Mouse (Mus musculus) midbrain, embryonic 12.5 days (tissue): ENCODE results near the gene Tmem116. TPM values are rescaled to one million over a fixed set of nuclear protein-coding genes. Genes with fewer than 3 reads are reported as not detected.

Experiments
- ATAC-seq: fragments of 200-750 bp; cut with Nextera tagmentation; 2 replicates; pipeline ENCODE4 v1.8.0; 2017; ENCODE audit warnings: low read depth, moderate TSS enrichment, moderate library complexity; ENCODE audit not compliant: low FRiP score
- H3K27ac ChIP-seq: fragments of 300-500 bp; sonication (generic); replicated peaks from 2 replicates; pipeline ENCODE4 v1.5.1; 2016; ENCODE audit warnings: mild to moderate bottlenecking
- H3K27me3 ChIP-seq: fragments of 300-500 bp; sonication (generic); 2 replicates; pipeline ENCODE4 v1.6.1; 2016; ENCODE audit warnings: mild to moderate bottlenecking
- H3K36me3 ChIP-seq: fragments of 300-500 bp; sonication (generic); 2 replicates; pipeline ENCODE4 v1.6.1; 2016
- H3K4me1 ChIP-seq: fragments of 300-500 bp; sonication (generic); 2 replicates; pipeline ENCODE4 v1.6.1; 2016
- H3K4me2 ChIP-seq: fragments of 300-500 bp; sonication (generic); replicated peaks from 2 replicates; pipeline ENCODE4 v1.6.1; 2016; ENCODE audit warnings: mild to moderate bottlenecking, moderate library complexity
- H3K4me3 ChIP-seq: fragments of 300-500 bp; sonication (generic); 2 replicates; pipeline ENCODE4 v1.5.1; 2016; ENCODE audit warnings: mild to moderate bottlenecking
- H3K9ac ChIP-seq: fragments of 300-500 bp; sonication (generic); replicated peaks from 2 replicates; pipeline ENCODE4 v1.6.1; 2016; ENCODE audit warnings: mild to moderate bottlenecking, moderate library complexity
- H3K9me3 ChIP-seq: fragments of 300-500 bp; sonication (generic); 2 replicates; pipeline ENCODE4 v1.6.1; 2016; ENCODE audit warnings: mild to moderate bottlenecking
- WGBS: fragments of 180-500 bp; shearing (Covaris S2); methylation state at CpG from one replicate; pipeline ENCODE4 v1.1.7; 2016; 5-methylcytosine and 5-hydroxymethylcytosine counted together
- polyA plus RNA-seq: library from polyadenylated mRNA; unstranded; fragments of >200 nt; fragmentation: Nextera tagmentation; extraction: Ambion mirVana; gene quantifications from 2 replicates; pipeline ENCODE4 v1.2.1, GENCODE M21; 2016

Tmem116 gene
- polyA plus RNA-seq = 0.96 and 1.1 TPM in 2 replicates

GRCm38 (mm10) chr5:121451644-121452025 is at the start of gene Tmem116:
Gene Tmem116 (plus strand): TSS chr5:121451893.
- Histone ChIP-seq H3K27me3 (no peaks in the 10 kb centered on the region), H3K4me3 (peak within 1 kb of the TSS; percentile 84), H3K27ac (peak within 1 kb of the TSS; percentile 92), H3K9me3 (no peaks in the 10 kb centered on the region), H3K4me2 (peak within 1 kb of the TSS; percentile 85), H3K36me3 (peaks cover 31% of the 10 kb centered on the region), H3K9ac (peak within 1 kb of the TSS; percentile 93), H3K4me1 (peaks cover 22% of the 10 kb centered on the region)
- under 1% methylated on average over 17 of the region's 17 CpGs for WGBS
- ATAC-seq = peak; percentile 39; the same call in 1 of the 2 replicates

GRCm38 (mm10) chr5:121407856-121408255 is 43.8 kb upstream of the Tmem116 start:
- WGBS = 90% methylated on average over 8 of the region's 8 CpGs
- Histone ChIP-seq H3K4me2 (no peak overlapping the region), H3K36me3 (peaks cover 67% of the 10 kb centered on the region), H3K9me3 (no peaks in the 10 kb centered on the region), H3K4me1 (no peaks in the 10 kb centered on the region), H3K27me3 (no peaks in the 10 kb centered on the region), H3K9ac (no peak overlapping the region), H3K27ac (no peak overlapping the region), H3K4me3 (no peak overlapping the region)
- ATAC-seq = no peak

DNA sequence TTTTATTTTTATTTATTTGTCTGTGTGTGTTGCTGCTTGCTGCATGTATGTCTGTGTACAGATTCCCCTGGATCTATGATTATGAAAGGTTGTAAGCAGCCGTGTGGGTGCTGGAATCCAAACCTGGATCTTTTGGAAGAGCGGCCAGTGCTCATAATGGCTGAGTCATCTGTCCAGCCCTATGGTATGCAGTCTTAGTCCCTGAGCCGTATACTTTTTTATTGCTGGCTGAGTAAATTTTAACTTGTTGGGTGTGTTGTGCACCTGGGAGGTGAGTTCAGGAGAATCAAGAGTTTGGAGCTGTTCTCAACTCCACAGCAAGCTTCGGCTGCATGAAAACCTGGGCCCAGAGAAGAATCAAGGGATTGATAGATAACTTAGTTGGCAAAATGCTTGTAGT is 40.7 kb upstream of the Tmem116 start:
- Histone ChIP-seq H3K4me1 (no peaks in the 10 kb centered on the region), H3K27ac (no peak overlapping the region), H3K27me3 (no peaks in the 10 kb centered on the region), H3K9ac (no peak overlapping the region), H3K4me2 (no peak overlapping the region), H3K9me3 (no peaks in the 10 kb centered on the region), H3K36me3 (peaks cover 85% of the 10 kb centered on the region), H3K4me3 (no peak overlapping the region)
- ATAC-seq = no peak
- WGBS = 97% methylated on average over 4 of the region's 4 CpGs

GRCm38 (mm10) chr5:121420721-121421120 is 31.0 kb upstream of the Tmem116 start:
- Histone ChIP-seq H3K9me3 (no peaks in the 10 kb centered on the region), H3K4me3 (no peak overlapping the region), H3K9ac (no peak overlapping the region), H3K4me1 (no peaks in the 10 kb centered on the region), H3K4me2 (no peak overlapping the region), H3K27me3 (no peaks in the 10 kb centered on the region), H3K27ac (no peak overlapping the region), H3K36me3 (peaks cover 97% of the 10 kb centered on the region)
- no peak for ATAC-seq
- 95% methylated on average over 9 of the region's 9 CpGs for WGBS

GRCm38 (mm10) chr5:121422787-121423186 is 28.9 kb upstream of the Tmem116 start:
- Histone ChIP-seq H3K9me3 (no peaks in the 10 kb centered on the region), H3K4me3 (no peak overlapping the region), H3K27me3 (no peaks in the 10 kb centered on the region), H3K36me3 (peaks cover 97% of the 10 kb centered on the region), H3K9ac (no peak overlapping the region), H3K4me2 (no peak overlapping the region), H3K27ac (no peak overlapping the region), H3K4me1 (no peaks in the 10 kb centered on the region)
- WGBS = 93% methylated on average over 6 of the region's 6 CpGs
- ATAC-seq = no peak

DNA sequence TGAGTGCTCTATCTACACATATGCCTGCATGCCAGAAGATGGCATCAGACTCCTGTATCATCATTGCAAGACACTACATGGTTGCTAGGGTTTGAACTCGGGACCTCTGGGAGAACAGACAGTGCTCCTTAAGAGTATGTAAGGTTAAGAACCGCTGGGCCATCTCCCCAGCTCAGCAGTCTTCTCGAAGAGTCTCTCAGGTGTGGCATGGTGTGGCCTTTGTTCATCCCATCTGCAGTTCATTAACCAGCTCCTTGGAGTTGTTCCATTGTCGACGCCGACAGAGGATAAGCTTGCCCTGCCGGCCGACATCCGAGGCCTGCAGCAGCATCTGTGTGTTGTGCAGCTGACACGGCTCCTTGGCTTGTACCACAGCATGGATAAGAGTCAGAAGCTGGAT is 28.4 kb upstream of the Tmem116 start:
- H3K36me3 ChIP-seq = peaks cover 97% of the 10 kb centered on the region
- no peaks in the 10 kb centered on the region for H3K4me1 ChIP-seq
- 94% methylated on average over 10 of the region's 10 CpGs for WGBS
- H3K27me3 ChIP-seq = no peaks in the 10 kb centered on the region
- H3K4me3 ChIP-seq = no peak overlapping the region
- H3K9ac ChIP-seq = no peak overlapping the region
- H3K27ac ChIP-seq = no peak overlapping the region
- H3K4me2 ChIP-seq = no peak overlapping the region
- no peaks in the 10 kb centered on the region for H3K9me3 ChIP-seq
- no peak for ATAC-seq

- no peaks in the 10 kb centered on the region for H3K9me3 ChIP-seq
- H3K9ac ChIP-seq = no peak overlapping the region
- 88% methylated on average over 3 of the region's 3 CpGs for WGBS
- H3K36me3 ChIP-seq = peaks cover 98% of the 10 kb centered on the region
- no peak overlapping the region for H3K4me2 ChIP-seq
- no peaks in the 10 kb centered on the region for H3K4me1 ChIP-seq
- ATAC-seq = no peak
- no peak overlapping the region for H3K27ac ChIP-seq
- H3K4me3 ChIP-seq = no peak overlapping the region
- no peaks in the 10 kb centered on the region for H3K27me3 ChIP-seq
Measured at GRCm38 (mm10) chr5:121428954-121429353, 22.7 kb upstream of the Tmem116 start.

DNA sequence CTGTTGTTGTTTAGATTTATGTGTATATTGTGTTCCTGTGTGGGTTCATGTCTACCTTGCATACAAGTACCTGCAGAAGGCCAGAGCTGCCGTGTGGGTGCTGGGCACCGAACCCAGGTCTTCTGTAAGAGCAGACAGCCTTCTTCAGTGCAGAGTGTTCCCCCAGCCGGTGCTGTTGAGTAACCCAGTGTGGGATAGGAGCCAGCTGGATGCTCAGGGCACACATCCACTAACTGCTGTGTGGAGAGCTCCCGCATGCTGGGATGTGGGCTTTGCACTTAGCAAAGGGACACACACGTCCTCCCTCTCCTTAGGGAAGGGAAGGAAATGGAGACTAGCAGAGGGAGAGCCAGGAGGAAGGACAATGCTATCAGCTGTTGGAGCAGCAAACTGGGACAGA is 13.6 kb upstream of the Tmem116 start:
- no peak for ATAC-seq
- Histone ChIP-seq H3K27ac (no peak overlapping the region), H3K9ac (no peak overlapping the region), H3K9me3 (no peaks in the 10 kb centered on the region), H3K4me2 (no peak overlapping the region), H3K36me3 (peaks cover 90% of the 10 kb centered on the region), H3K27me3 (no peaks in the 10 kb centered on the region), H3K4me3 (no peak overlapping the region), H3K4me1 (no peaks in the 10 kb centered on the region)
- WGBS = 91% methylated on average over 5 of the region's 5 CpGs

DNA sequence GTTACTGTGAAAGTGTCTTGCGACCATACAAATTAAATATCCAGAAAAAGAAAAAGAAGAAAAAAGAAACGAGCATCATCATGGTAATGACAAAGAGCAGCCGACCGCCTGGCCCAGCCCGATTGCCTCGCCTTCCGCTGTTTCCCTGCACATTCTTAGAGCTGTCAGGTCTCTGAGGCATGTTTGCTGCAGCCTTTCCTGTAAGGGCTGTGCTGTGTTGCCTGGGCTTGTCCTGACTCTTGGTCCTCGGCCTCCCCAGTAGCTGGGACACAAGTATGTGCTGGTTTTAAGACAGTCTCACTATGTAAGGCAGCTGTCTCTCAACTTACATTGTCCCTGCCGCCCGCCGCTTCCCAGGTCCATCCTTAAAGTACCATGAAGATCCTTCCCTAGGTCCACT is 12.9 kb upstream of the Tmem116 start:
- no peaks in the 10 kb centered on the region for H3K9me3 ChIP-seq
- H3K4me1 ChIP-seq = no peaks in the 10 kb centered on the region
- H3K27me3 ChIP-seq = no peaks in the 10 kb centered on the region
- no peak overlapping the region for H3K4me2 ChIP-seq
- ATAC-seq = no peak
- H3K9ac ChIP-seq = no peak overlapping the region
- WGBS = 95% methylated on average over 11 of the region's 11 CpGs
- peaks cover 90% of the 10 kb centered on the region for H3K36me3 ChIP-seq
- no peak overlapping the region for H3K4me3 ChIP-seq
- no peak overlapping the region for H3K27ac ChIP-seq

DNA sequence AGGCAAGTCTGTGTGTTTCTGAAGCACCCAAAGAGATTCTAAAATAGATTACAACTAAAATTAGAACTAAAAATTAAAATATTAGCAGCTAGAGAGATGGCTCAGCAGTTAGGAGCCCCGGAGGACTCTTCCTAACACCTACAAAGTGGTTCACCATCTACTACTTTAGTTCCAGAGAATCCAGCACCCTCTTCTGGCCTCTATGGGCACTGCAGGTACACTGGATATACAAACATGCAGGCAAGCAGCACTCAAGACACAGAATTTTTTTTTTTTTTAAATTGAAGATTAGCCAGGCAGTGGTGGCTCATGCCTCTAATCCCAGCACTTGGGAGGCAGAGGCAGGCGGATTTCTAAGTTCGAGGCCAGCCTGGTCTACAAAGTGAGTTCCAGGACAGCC is 8.1 kb upstream of the Tmem116 start:
- no peak overlapping the region for H3K4me3 ChIP-seq
- H3K4me2 ChIP-seq = no peak overlapping the region
- H3K9me3 ChIP-seq = no peaks in the 10 kb centered on the region
- no peaks in the 10 kb centered on the region for H3K4me1 ChIP-seq
- H3K9ac ChIP-seq = no peak overlapping the region
- peaks cover 90% of the 10 kb centered on the region for H3K36me3 ChIP-seq
- no peak for ATAC-seq
- 96% methylated on average over 3 of the region's 3 CpGs for WGBS
- no peaks in the 10 kb centered on the region for H3K27me3 ChIP-seq
- H3K27ac ChIP-seq = no peak overlapping the region

GRCm38 (mm10) chr5:121444870-121445269 is 6.8 kb upstream of the Tmem116 start:
- H3K4me1 ChIP-seq = no peaks in the 10 kb centered on the region
- H3K4me3 ChIP-seq = no peak overlapping the region
- H3K4me2 ChIP-seq = no peak overlapping the region
- H3K9ac ChIP-seq = no peak overlapping the region
- H3K36me3 ChIP-seq = peaks cover 89% of the 10 kb centered on the region
- H3K27ac ChIP-seq = no peak overlapping the region
- WGBS = 97% methylated on average over 5 of the region's 5 CpGs
- H3K9me3 ChIP-seq = no peaks in the 10 kb centered on the region
- no peaks in the 10 kb centered on the region for H3K27me3 ChIP-seq
- no peak for ATAC-seq

- peaks cover 63% of the 10 kb centered on the region for H3K36me3 ChIP-seq
- peaks cover 20% of the 10 kb centered on the region for H3K4me1 ChIP-seq
- H3K4me2 ChIP-seq = no peak overlapping the region
- H3K27me3 ChIP-seq = no peaks in the 10 kb centered on the region
- no peak for ATAC-seq
- no peak overlapping the region for H3K27ac ChIP-seq
- 99% methylated on average over 3 of the region's 3 CpGs for WGBS
- no peak overlapping the region for H3K4me3 ChIP-seq
- H3K9ac ChIP-seq = no peak overlapping the region
- no peaks in the 10 kb centered on the region for H3K9me3 ChIP-seq
Measured at GRCm38 (mm10) chr5:121448450-121448849, 3.2 kb upstream of the Tmem116 start.

DNA sequence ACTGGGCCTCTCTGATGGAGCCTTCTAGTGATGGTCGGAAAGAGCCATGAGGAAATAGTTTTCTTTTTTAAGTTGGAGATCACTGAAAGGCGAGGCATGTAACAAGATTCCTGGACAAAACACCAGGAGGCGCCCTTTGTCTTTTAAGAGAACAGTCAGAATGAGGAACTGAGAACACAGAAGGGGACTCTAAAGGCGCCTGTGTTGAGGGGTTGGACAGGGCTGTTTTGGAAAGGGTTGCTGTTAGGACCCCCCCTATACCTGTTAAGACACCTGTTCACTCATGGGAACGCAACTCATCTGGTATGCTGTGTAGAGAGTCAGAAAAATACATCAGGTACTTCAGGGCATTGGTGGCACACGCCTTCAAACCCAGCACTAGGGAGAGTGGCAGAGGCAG is 1.7 kb upstream of the Tmem116 start:
- no peak overlapping the region for H3K9ac ChIP-seq
- H3K27ac ChIP-seq = no peak overlapping the region
- ATAC-seq = no peak
- H3K27me3 ChIP-seq = no peaks in the 10 kb centered on the region
- H3K9me3 ChIP-seq = no peaks in the 10 kb centered on the region
- WGBS = 68% methylated on average over 6 of the region's 6 CpGs
- peaks cover 47% of the 10 kb centered on the region for H3K36me3 ChIP-seq
- H3K4me1 ChIP-seq = peaks cover 22% of the 10 kb centered on the region
- H3K4me3 ChIP-seq = no peak overlapping the region
- no peak overlapping the region for H3K4me2 ChIP-seq
